Mouse (Mus musculus): ENCODE measurements around the gene Gpn3. TPM values are rescaled to one million over a fixed set of nuclear protein-coding genes. Genes with fewer than 3 reads are reported as not detected.
A peak's percentile ranks its signal among the peaks of the same experiment; 100 is the strongest.

The Gpn3 gene
- total and polyA plus RNA-seq, 3 experiments, result 61.4 to 96.1 (median 74.6) TPM

- Histone ChIP-seq H3K79me2 (replicated peaks; ENCODE audit: control insufficient read depth, extremely low read depth, insufficient read depth, poor library complexity, severe bottlenecking) (peaks cover 18% of the 10 kb centered on the region), H3K9ac (ENCODE audit: insufficient read depth, low read depth) (peak overlapping the region; percentile 79), H3K9me3 (replicated peaks; ENCODE audit: low read length) (no peaks in the 10 kb centered on the region), H3K27ac (ENCODE audit: insufficient read depth, low read depth) (peak overlapping the region; percentile 76; the same call in 1 of the 2 replicates), H3K4me2 (ENCODE audit: insufficient read depth, low read depth, poor library complexity, severe bottlenecking) (peak overlapping the region; percentile 98), H3K4me1 (ENCODE audit: control insufficient read depth in 1 of 2, insufficient read depth in 2 of 2) (peaks cover 4 to 15% of the 10 kb centered on the region in 2 experiments; a peak in 3 of 4 replicates), H3K36me3 (replicated peaks in 1 of 2; ENCODE audit: control insufficient read depth in 1 of 2, insufficient read depth in 1 of 2, low read length in 1 of 2) (peaks cover 17 to 51% of the 10 kb centered on the region in 2 experiments), H3K27me3 (replicated peaks) (no peaks in the 10 kb centered on the region), H3K4me3 (replicated peaks in 1 of 3; ENCODE audit: low read depth in 2 of 3, low read length in 2 of 3, poor library complexity in 1 of 3) (peak overlapping the region; percentile 63 to 91 (median 80))
- DNase-seq (ENCODE audit: extremely low read depth), result no peak
- TF ChIP-seq ZNF384 (IDR thresholded peaks at IDR 0.05; ENCODE audit: low read depth, low read length) (peak; percentile 30; the same call in 1 of the 2 replicates), TBP (conservative IDR thresholded peaks at IDR 0.05; ENCODE audit: low read depth, low read length) (no peak)
- in situ Hi-C loops (cut with MboI; ENCODE audit: low pct_ligation_motif_present, low pct_unique_long_range_greater_than_20kb, low sequenced_read_pairs) (no loop called here), dilution Hi-C loops (cut with MboI; ENCODE audit: extremely low pct_ligation_motif_present, extremely low pct_unique_long_range_greater_than_20kb, low sequenced_read_pairs) (no loop called here)
These were observed 1.2 kb downstream of the Gpn3 start for GRCm38 (mm10) chr5:122372878-122373277.

- Histone ChIP-seq H3K27ac (ENCODE audit: insufficient read depth, low read depth) (no peak overlapping the region), H3K9me3 (replicated peaks; ENCODE audit: low read length) (no peaks in the 10 kb centered on the region), H3K9ac (ENCODE audit: insufficient read depth, low read depth) (no peak overlapping the region), H3K27me3 (replicated peaks) (no peaks in the 10 kb centered on the region), H3K36me3 (replicated peaks in 1 of 2; ENCODE audit: control insufficient read depth in 1 of 2, insufficient read depth in 1 of 2, low read length in 1 of 2) (peaks cover 33 to 71% of the 10 kb centered on the region in 2 experiments), H3K4me2 (ENCODE audit: insufficient read depth, low read depth, poor library complexity, severe bottlenecking) (no peak overlapping the region), H3K4me3 (replicated peaks in 1 of 3; ENCODE audit: low read depth in 2 of 3, low read length in 2 of 3, poor library complexity in 1 of 3) (no peak overlapping the region), H3K79me2 (replicated peaks; ENCODE audit: control insufficient read depth, extremely low read depth, insufficient read depth, poor library complexity, severe bottlenecking) (peaks cover 14% of the 10 kb centered on the region), H3K4me1 (ENCODE audit: control insufficient read depth in 1 of 2, insufficient read depth in 2 of 2) (peaks cover 4 to 12% of the 10 kb centered on the region in 2 experiments; a peak in 3 of 4 replicates)
- in situ Hi-C loops (cut with MboI; ENCODE audit: low pct_ligation_motif_present, low pct_unique_long_range_greater_than_20kb, low sequenced_read_pairs), result no loop called here
- dilution Hi-C loops (cut with MboI; ENCODE audit: extremely low pct_ligation_motif_present, extremely low pct_unique_long_range_greater_than_20kb, low sequenced_read_pairs), result no loop called here
- DNase-seq (ENCODE audit: extremely low read depth), result no peak
- no peak for TF ChIP-seq MYC (IDR thresholded peaks at IDR 0.05; ENCODE audit: low read depth, low read length)
- TF ChIP-seq UBTF (IDR thresholded peaks at IDR 0.05; ENCODE audit: low read depth, low read length), result no peak
- TF ChIP-seq ZKSCAN1 (IDR thresholded peaks at IDR 0.05; ENCODE audit: borderline replicate concordance, low read depth, low read length), result no peak
- no peak for TF ChIP-seq PAX5 (IDR thresholded peaks at IDR 0.05; ENCODE audit: low read length)
- no peak for TF ChIP-seq HCFC1 (IDR thresholded peaks at IDR 0.05; ENCODE audit: low read depth, low read length)
- TF ChIP-seq ZMIZ1 (IDR thresholded peaks at IDR 0.05; ENCODE audit: low read depth, low read length), result no peak
- TF ChIP-seq TCF12 (IDR thresholded peaks at IDR 0.05; ENCODE audit: low read depth, low read length), result no peak
- no peak for TF ChIP-seq GABPA (IDR thresholded peaks at IDR 0.05; ENCODE audit: insufficient replicate concordance, low read depth, low read length)
- TF ChIP-seq MAX (IDR thresholded peaks at IDR 0.05; ENCODE audit: low read length), result no peak
- TF ChIP-seq CHD2 (IDR thresholded peaks at IDR 0.05; ENCODE audit: low read length), result no peak
- TF ChIP-seq POLR2A (IDR thresholded peaks at IDR 0.05; ENCODE audit: low read depth, low read length), result no peak
- no peak for TF ChIP-seq NELFE (IDR thresholded peaks at IDR 0.05; ENCODE audit: low read depth, low read length)
- no peak for TF ChIP-seq MAFK (IDR thresholded peaks at IDR 0.05; ENCODE audit: insufficient replicate concordance, low read length)
- no peak for TF ChIP-seq RCOR1 (conservative IDR thresholded peaks at IDR 0.05; ENCODE audit: low read depth, low read length)
- TF ChIP-seq SIN3A (IDR thresholded peaks at IDR 0.05; ENCODE audit: low read length), result no peak
These were observed 5.6 kb downstream of the Gpn3 start for GRCm38 (mm10) chr5:122377101-122377833.
